Mouse (Mus musculus): ENCODE results near the gene Usp37.

- TF ChIP-seq CTCF (IDR thresholded peaks at IDR 0.05; ENCODE audit: borderline replicate concordance, insufficient read depth, low read depth, low read length) (no peak), POLR2A (IDR thresholded peaks at IDR 0.05; ENCODE audit: borderline replicate concordance, insufficient read depth, low read length) (no peak)
Measured at GRCm38 (mm10) chr1:74386363-74386713, 157.7 kb downstream of the Usp37 start.

Data from cerebellum, adult 2 months (tissue).